ENCODE assay signal across 8 mouse cellular contexts in genomic region chr4:100776871-100777375, GRCm38 (mm10). TPM values are rescaled to one million over a fixed set of nuclear protein-coding genes. Genes with fewer than 3 reads are reported as not detected.
DNase-seq lines count a peak whose midpoint lies in the region; ATAC-seq lines count a peak whose summit lies in the region.

No protein-coding gene starts in this region.

- H3K4me3 ChIP-seq in embryonic facial prominence, embryonic 12.5 days = peak overlapping the region; percentile 85
- H3K4me3 ChIP-seq in heart, embryonic 12.5 days = peak overlapping the region; percentile 86
- H3K4me3 ChIP-seq in kidney, embryonic 16.5 days (ENCODE audit: low read length) = peak overlapping the region; percentile 67
- peak overlapping the region; percentile 56 for H3K4me3 ChIP-seq in liver, embryonic 16.5 days (ENCODE audit: low read depth, low read length)
- H3K4me3 ChIP-seq in neural tube, embryonic 15.5 days (replicated peaks) = peak overlapping the region; percentile 82

- H3K27ac ChIP-seq in embryonic facial prominence, embryonic 12.5 days = peak overlapping the region; percentile 97
- H3K27ac ChIP-seq in heart, embryonic 12.5 days (ENCODE audit: poor library complexity, severe bottlenecking) = peak overlapping the region; percentile 86
- H3K27ac ChIP-seq in kidney, embryonic 16.5 days (ENCODE audit: low read length) = peak overlapping the region; percentile 96
- H3K27ac ChIP-seq in liver, embryonic 16.5 days (ENCODE audit: low read length) = no peak overlapping the region
- peak overlapping the region; percentile 89 for H3K27ac ChIP-seq in neural tube, embryonic 15.5 days (replicated peaks)

- under 1% methylated on average over 55 of the region's 68 CpGs for WGBS in embryonic facial prominence, embryonic 12.5 days
- WGBS in heart, embryonic 12.5 days = under 1% methylated on average over 64 of the region's 68 CpGs
- under 1% methylated on average over 65 of the region's 68 CpGs for WGBS in kidney, embryonic 16.5 days
- under 1% methylated on average over 60 of the region's 68 CpGs for WGBS in liver, embryonic 16.5 days (ENCODE audit: insufficient replicate concordance)
- under 1% methylated on average over 59 of the region's 68 CpGs for WGBS in neural tube, embryonic 15.5 days

- DNase-seq in left cerebral cortex, adult 18-20 months (ENCODE audit: low spot score in 2 of 2) = peak; percentile 23 to 54
- no peak for DNase-seq in left cerebral cortex, adult 11 months (ENCODE audit: low spot score)
- DNase-seq in adipocyte (ENCODE audit: low spot score) = no peak

- peak overlapping the region; percentile 96 for H3K9ac ChIP-seq in embryonic facial prominence, embryonic 12.5 days
- peak overlapping the region; percentile 89 for H3K9ac ChIP-seq in heart, embryonic 12.5 days
- H3K9ac ChIP-seq in kidney, embryonic 16.5 days (replicated peaks; ENCODE audit: low read length) = peak overlapping the region; percentile 90
- H3K9ac ChIP-seq in liver, embryonic 16.5 days (ENCODE audit: low read depth, low read length) = peak overlapping the region; percentile 41; the same call in 1 of the 2 replicates
- peak overlapping the region; percentile 85 for H3K9ac ChIP-seq in neural tube, embryonic 15.5 days (replicated peaks)

- no peaks in the 10 kb centered on the region for H3K27me3 ChIP-seq in embryonic facial prominence, embryonic 12.5 days
- H3K27me3 ChIP-seq in heart, embryonic 12.5 days (replicated peaks) = no peaks in the 10 kb centered on the region
- H3K27me3 ChIP-seq in kidney, embryonic 16.5 days (ENCODE audit: insufficient read depth, low read length) = no peaks in the 10 kb centered on the region
- H3K27me3 ChIP-seq in liver, embryonic 16.5 days (ENCODE audit: control insufficient read depth, insufficient read depth, low read depth, low read length) = peaks cover 46% of the 10 kb centered on the region
- H3K27me3 ChIP-seq in neural tube, embryonic 15.5 days (replicated peaks) = no peaks in the 10 kb centered on the region

- no peaks in the 10 kb centered on the region for H3K36me3 ChIP-seq in embryonic facial prominence, embryonic 12.5 days
- no peaks in the 10 kb centered on the region for H3K36me3 ChIP-seq in heart, embryonic 12.5 days
- no peaks in the 10 kb centered on the region for H3K36me3 ChIP-seq in kidney, embryonic 16.5 days (ENCODE audit: insufficient read depth, low read length)
- H3K36me3 ChIP-seq in liver, embryonic 16.5 days (ENCODE audit: control insufficient read depth, insufficient read depth) = no peaks in the 10 kb centered on the region
- H3K36me3 ChIP-seq in neural tube, embryonic 15.5 days = no peaks in the 10 kb centered on the region

- H3K4me1 ChIP-seq in embryonic facial prominence, embryonic 12.5 days = peaks cover 30% of the 10 kb centered on the region
- peaks cover 26% of the 10 kb centered on the region for H3K4me1 ChIP-seq in heart, embryonic 12.5 days (replicated peaks)
- H3K4me1 ChIP-seq in kidney, embryonic 16.5 days (ENCODE audit: insufficient read depth, low read length) = peaks cover 29% of the 10 kb centered on the region
- H3K4me1 ChIP-seq in liver, embryonic 16.5 days (ENCODE audit: control insufficient read depth, low read depth, low read length) = no peaks in the 10 kb centered on the region
- peaks cover 47% of the 10 kb centered on the region for H3K4me1 ChIP-seq in neural tube, embryonic 15.5 days

- 0 out of 2 replicates have a peak, but pooled peaks have one; percentile 41 for ATAC-seq in embryonic facial prominence, embryonic 12.5 days (ENCODE audit: insufficient number of reproducible peaks, insufficient read depth, low FRiP score, low TSS enrichment)
- peak; percentile 63 for ATAC-seq in heart, embryonic 12.5 days (ENCODE audit: insufficient number of reproducible peaks, low FRiP score)
- ATAC-seq in kidney, embryonic 16.5 days (ENCODE audit: low FRiP score, low TSS enrichment) = peak; percentile 76
- ATAC-seq in liver, embryonic 16.5 days (ENCODE audit: low read depth) = no peak
- ATAC-seq in neural tube, embryonic 15.5 days (ENCODE audit: low FRiP score) = peak; percentile 39

- peak overlapping the region; percentile 71 for H3K4me2 ChIP-seq in embryonic facial prominence, embryonic 12.5 days (replicated peaks)
- peak overlapping the region; percentile 85 for H3K4me2 ChIP-seq in heart, embryonic 12.5 days
- H3K4me2 ChIP-seq in kidney, embryonic 16.5 days (replicated peaks; ENCODE audit: low read depth, low read length) = peak overlapping the region; percentile 80
- peak overlapping the region; percentile 59 for H3K4me2 ChIP-seq in liver, embryonic 16.5 days (ENCODE audit: low read depth, low read length)
- peak overlapping the region; percentile 80 for H3K4me2 ChIP-seq in neural tube, embryonic 15.5 days

- H3K9me3 ChIP-seq in embryonic facial prominence, embryonic 12.5 days = 0 out of 2 replicates have a peak, but pooled peaks cover 2% of the 10 kb centered on the region
- no peaks in the 10 kb centered on the region for H3K9me3 ChIP-seq in heart, embryonic 12.5 days (replicated peaks)
- no peaks in the 10 kb centered on the region for H3K9me3 ChIP-seq in kidney, embryonic 16.5 days (ENCODE audit: low read length)
- no peaks in the 10 kb centered on the region for H3K9me3 ChIP-seq in liver, embryonic 16.5 days (replicated peaks; ENCODE audit: control insufficient read depth, low read length)
- H3K9me3 ChIP-seq in neural tube, embryonic 15.5 days (replicated peaks) = no peaks in the 10 kb centered on the region

RNA-seq across cellular contexts. Expression of gene Cachd1, which starts 0.4 kb away (rescaled TPM):
- total RNA-seq in left cerebral cortex, adult 18-20 months (2021) = 10 to 100 TPM in 1 of 2 experiments, 1 to 10 TPM in 1; 9.9 to 16.4 TPM
- 39.8 and 42.3 TPM in 2 replicates for polyA plus RNA-seq in embryonic facial prominence, embryonic 12.5 days (2016; fragmentation: Nextera tagmentation; extraction: Ambion mirVana)
- 11.5 and 12.5 TPM in 2 replicates for polyA plus RNA-seq in heart, embryonic 12.5 days (2016; fragmentation: Nextera tagmentation; extraction: Ambion mirVana)
- polyA plus RNA-seq in kidney, embryonic 16.5 days (2015; fragmentation: Nextera tagmentation; extraction: Ambion mirVana) = 12.0 and 17.9 TPM in 2 replicates
- 5.3 and 6.5 TPM in 2 replicates for polyA plus RNA-seq in liver, embryonic 16.5 days (2015; fragmentation: Nextera tagmentation; extraction: Ambion mirVana)
- polyA plus RNA-seq in neural tube, embryonic 15.5 days (2015; fragmentation: Nextera tagmentation; extraction: Ambion mirVana) = 11.9 and 14.5 TPM in 2 replicates

Comparison
In these comparisons a context has a peak if more than half of its experiments do, and no peak if none do; other contexts are left out.
1. DNase-seq: peak in left cerebral cortex, adult 18-20 months (2 of 2); none in left cerebral cortex, adult 11 months (single experiment) and adipocyte (single experiment).
2. H3K9ac ChIP-seq: peak in every context shown above with its lines; median percentile 96 in embryonic facial prominence, embryonic 12.5 days; 90 in kidney, embryonic 16.5 days; 89 in heart, embryonic 12.5 days; 85 in neural tube, embryonic 15.5 days; 41 in liver, embryonic 16.5 days.
3. Peak in every context shown above with its lines, with median percentiles within 50 percentile points of each other: H3K4me2 ChIP-seq and H3K4me3 ChIP-seq.